Mouse (Mus musculus) MEL-GATA-1-ER (cell line): ENCODE data around the gene Pgam5.

Source experiments
- DNase-seq: peaks from one replicate; pipeline ENCODE4 v3.0.0-alpha.2; 2012; ENCODE audit warnings: low read depth; ENCODE audit errors: extremely low read depth

Gene Pgam5

GRCm38 (mm10) chr5:110230780-110231461, 38.8 kb downstream of the Pgam5 start, which contains the start of gene Ankle2:
Gene Ankle2, plus strand, starts transcription at chr5:110231004.
- DNase-seq = peak; percentile 73

- DNase-seq = peak; percentile 20
Measured at GRCm38 (mm10) chr5:110230401-110230779, 39.3 kb downstream of the Pgam5 start.

DNA sequence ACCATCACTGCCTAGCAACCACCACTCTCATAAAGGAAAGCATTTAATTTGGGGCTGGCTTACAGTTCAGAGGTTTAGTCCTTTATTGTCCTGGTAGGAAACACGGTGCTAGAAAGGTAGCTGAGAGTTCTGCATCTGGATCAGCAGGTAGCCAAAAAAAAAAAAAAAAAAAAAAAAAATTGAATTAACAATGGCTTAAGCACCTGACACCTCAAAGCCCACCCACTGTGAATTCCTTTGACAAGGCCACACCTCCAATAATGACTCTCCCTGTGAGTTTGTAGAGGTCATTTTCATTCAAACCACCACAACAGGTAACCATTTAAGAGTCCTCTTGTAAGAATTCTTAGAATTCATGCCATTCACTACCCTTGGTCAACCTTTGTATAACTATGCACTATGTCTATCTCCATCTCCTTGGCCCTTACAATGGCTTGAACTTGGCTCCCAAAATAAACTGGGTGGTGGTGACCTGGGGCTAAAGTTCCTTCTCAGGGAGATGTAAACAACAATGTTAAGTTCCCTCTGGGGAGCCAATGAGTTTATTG, 42.3 kb downstream of the Pgam5 start:
- DNase-seq = no peak

DNA sequence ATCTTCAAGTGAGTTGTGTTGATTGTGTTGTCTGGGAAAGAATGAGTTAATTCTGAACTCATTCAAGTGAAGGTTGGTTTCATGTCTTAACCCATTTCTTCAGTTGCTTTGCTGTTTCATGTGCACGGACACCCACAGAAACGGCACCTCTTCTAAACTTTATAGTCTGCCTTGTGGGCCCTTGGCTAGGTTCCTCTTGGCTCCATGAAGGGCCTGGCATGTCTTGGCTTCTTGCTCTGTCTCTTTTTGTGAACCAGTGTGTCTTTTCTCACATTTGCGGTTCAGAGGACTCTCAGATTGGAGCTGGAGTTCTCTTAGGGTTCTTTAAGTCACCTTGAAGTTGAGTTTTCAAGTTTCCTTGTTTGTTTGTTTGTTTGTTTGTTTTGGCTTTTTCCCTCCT, 44.7 kb downstream of the Pgam5 start:
- DNase-seq = no peak

DNA sequence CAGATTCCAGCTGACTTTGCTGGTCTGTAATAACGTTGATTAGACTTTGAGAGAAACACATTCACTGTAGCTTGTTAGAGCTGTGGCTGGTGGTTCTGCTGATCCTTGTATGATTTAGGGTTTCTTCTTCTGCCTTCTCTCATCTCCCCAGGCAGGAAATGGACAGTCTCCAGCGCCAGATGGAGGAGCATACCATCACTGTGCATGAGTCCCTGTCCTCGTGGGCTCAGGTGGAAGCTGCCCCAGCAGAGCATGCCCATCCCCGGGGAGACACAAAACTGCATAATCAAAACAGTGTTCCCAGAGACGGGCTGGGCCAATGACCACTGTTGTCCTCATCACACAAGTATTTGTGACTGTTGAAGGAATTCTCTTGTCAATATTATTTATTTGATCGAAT, 47.0 kb downstream of the Pgam5 start:
- no peak for DNase-seq

DNA sequence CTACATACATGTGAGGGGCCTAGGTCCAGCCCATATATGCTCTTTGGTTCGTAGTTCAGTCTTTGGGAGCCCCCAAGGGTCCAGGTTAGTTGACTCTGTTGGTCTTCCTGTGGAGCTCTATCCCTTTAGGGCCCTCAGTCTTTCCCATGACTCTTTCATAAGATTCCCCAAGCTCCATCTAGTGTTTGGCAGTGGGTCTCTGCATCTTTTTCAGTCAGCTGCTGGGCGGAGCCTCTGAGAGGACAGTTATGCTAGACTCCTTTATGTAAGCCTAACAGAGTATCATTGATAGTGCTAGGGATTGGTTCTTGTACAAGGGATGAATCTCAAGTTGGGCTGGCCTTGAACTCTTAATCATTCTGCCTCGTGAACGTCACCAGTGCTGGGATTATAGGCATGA, 49.4 kb downstream of the Pgam5 start:
- no peak for DNase-seq

DNA sequence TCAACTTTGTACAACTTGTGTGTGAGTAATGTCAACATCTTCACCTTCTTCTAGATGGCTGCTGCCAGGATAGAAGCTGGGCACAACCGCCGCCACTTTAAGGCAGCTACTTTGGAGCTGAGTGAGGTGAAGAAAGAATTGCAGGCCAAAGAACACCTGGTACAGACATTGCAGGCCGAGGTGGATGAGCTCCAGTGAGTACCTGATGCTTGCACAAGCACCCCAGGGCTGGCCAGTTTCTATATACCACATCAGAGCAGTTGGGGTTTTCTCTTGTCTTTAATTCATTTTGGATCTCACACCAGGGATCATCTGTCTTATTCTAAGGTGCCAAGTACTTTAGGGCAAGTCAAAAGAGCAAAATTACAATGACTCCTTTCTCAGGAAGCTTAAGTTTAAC, 52.9 kb downstream of the Pgam5 start:
- no peak for DNase-seq

- DNase-seq = no peak
Measured at GRCm38 (mm10) chr5:110211312-110211711, 58.4 kb downstream of the Pgam5 start.
